Mouse (Mus musculus) heart, embryonic 16.5 days (tissue): ENCODE results near the gene Mecr. TPM values are rescaled to one million over a fixed set of nuclear protein-coding genes. Genes with fewer than 3 reads are reported as not detected.

Source experiments
- ATAC-seq: fragments of 200-750 bp; cut with Nextera tagmentation; replicated peaks from 2 replicates; pipeline ENCODE4 v1.8.0; 2017; ENCODE audit warnings: moderate number of reproducible peaks; ENCODE audit not compliant: insufficient read depth, low FRiP score; ENCODE audit errors: extremely low read depth
- H3K27ac ChIP-seq: fragments of 300-500 bp; sonication (generic); 2 replicates; pipeline ENCODE4 v1.5.1; 2014; ENCODE audit warnings: mild to moderate bottlenecking, low read length, control low read depth, moderate library complexity
- H3K27me3 ChIP-seq: fragments of 300-500 bp; sonication (generic); 2 replicates; pipeline ENCODE4 v1.6.1; 2014; ENCODE audit warnings: low read length, mixed read lengths; ENCODE audit not compliant: control insufficient read depth, insufficient read depth
- H3K36me3 ChIP-seq: fragments of 300-500 bp; sonication (generic); 2 replicates; pipeline ENCODE4 v1.6.1; 2014; ENCODE audit not compliant: control insufficient read depth, insufficient read depth
- H3K4me1 ChIP-seq: fragments of 300-500 bp; sonication (generic); 2 replicates; pipeline ENCODE4 v1.6.1; 2014; ENCODE audit warnings: low read length, mixed read lengths; ENCODE audit not compliant: control insufficient read depth, insufficient read depth
- H3K4me2 ChIP-seq: fragments of 300-500 bp; sonication (generic); 2 replicates; pipeline ENCODE4 v1.6.1; 2014; ENCODE audit warnings: low read depth, mild to moderate bottlenecking, control low read depth, low read length
- H3K4me3 ChIP-seq: fragments of 300-500 bp; sonication (generic); 2 replicates; pipeline ENCODE4 v1.5.1; 2014; ENCODE audit warnings: mild to moderate bottlenecking, control low read depth, low read length
- H3K9ac ChIP-seq: fragments of 300-500 bp; sonication (generic); 2 replicates; pipeline ENCODE4 v1.6.1; 2014; ENCODE audit warnings: low read length, control low read depth
- H3K9me3 ChIP-seq: fragments of 300-500 bp; sonication (generic); replicated peaks from 2 replicates; pipeline ENCODE4 v1.6.1; 2016; ENCODE audit warnings: low read length; ENCODE audit not compliant: control insufficient read depth
- WGBS: fragments of 180-500 bp; shearing (Covaris S2); extraction: QIAGEN DNeasy Blood & Tissue Kit; methylation state at CpG from one replicate; pipeline ENCODE4 v1.1.7; 2014; 5-methylcytosine and 5-hydroxymethylcytosine counted together
- polyA plus RNA-seq: library from polyadenylated mRNA; unstranded; fragments of >200 nt; fragmentation: Nextera tagmentation; extraction: Ambion mirVana; gene quantifications from 2 replicates; pipeline ENCODE4 v1.2.1, GENCODE M21; 2015

Gene Mecr
- polyA plus RNA-seq, 1 experiment from 2014 or later, result 45.6 TPM

- Histone ChIP-seq H3K27me3 (peaks cover 14% of the 10 kb centered on the region), H3K9ac (no peak overlapping the region), H3K4me2 (no peak overlapping the region), H3K27ac (no peak overlapping the region), H3K9me3 (peaks cover 5% of the 10 kb centered on the region), H3K4me3 (no peak overlapping the region), H3K4me1 (peaks cover 20% of the 10 kb centered on the region), H3K36me3 (no peaks in the 10 kb centered on the region; the same call in 1 of the 2 replicates)
- WGBS, result 59% methylated on average over 3 of the region's 5 CpGs
- no peak for ATAC-seq
Measured at GRCm38 (mm10) chr4:131911521-131911920, 68.3 kb downstream of the Mecr start.

GRCm38 (mm10) chr4:131913526-131913925, 70.3 kb downstream of the Mecr start:
- Histone ChIP-seq H3K4me1 (peaks cover 24% of the 10 kb centered on the region), H3K27me3 (peaks cover 14% of the 10 kb centered on the region), H3K9ac (no peak overlapping the region), H3K36me3 (no peaks in the 10 kb centered on the region), H3K4me3 (no peak overlapping the region), H3K27ac (no peak overlapping the region), H3K4me2 (no peak overlapping the region), H3K9me3 (no peaks in the 10 kb centered on the region)
- WGBS, result 66% methylated on average over 10 of the region's 10 CpGs
- no peak for ATAC-seq

- H3K9ac ChIP-seq, result no peak overlapping the region
- no peak overlapping the region for H3K4me3 ChIP-seq
- no peaks in the 10 kb centered on the region for H3K36me3 ChIP-seq
- no peak overlapping the region for H3K27ac ChIP-seq
- H3K4me2 ChIP-seq, result no peak overlapping the region
- peaks cover 30% of the 10 kb centered on the region for H3K4me1 ChIP-seq
- WGBS, result 31% methylated on average over 9 of the region's 9 CpGs
- H3K27me3 ChIP-seq, result peaks cover 14% of the 10 kb centered on the region
- H3K9me3 ChIP-seq, result no peaks in the 10 kb centered on the region
- no peak for ATAC-seq
Measured at GRCm38 (mm10) chr4:131914046-131914643, 70.9 kb downstream of the Mecr start.

GRCm38 (mm10) chr4:131914891-131915469, 71.7 kb downstream of the Mecr start:
- ATAC-seq, result no peak
- H3K9me3 ChIP-seq, result no peaks in the 10 kb centered on the region
- H3K27ac ChIP-seq, result no peak overlapping the region
- peaks cover 14% of the 10 kb centered on the region for H3K27me3 ChIP-seq
- H3K36me3 ChIP-seq, result no peaks in the 10 kb centered on the region
- peak overlapping the region; percentile 61 for H3K9ac ChIP-seq
- H3K4me3 ChIP-seq, result peak overlapping the region; percentile 40
- peaks cover 38% of the 10 kb centered on the region for H3K4me1 ChIP-seq
- 7% methylated on average over 31 of the region's 31 CpGs for WGBS
- H3K4me2 ChIP-seq, result peak overlapping the region; percentile 63

- Histone ChIP-seq H3K9ac (no peak overlapping the region), H3K4me3 (no peak overlapping the region), H3K4me1 (peaks cover 38% of the 10 kb centered on the region), H3K27ac (no peak overlapping the region), H3K4me2 (no peak overlapping the region), H3K27me3 (peaks cover 14% of the 10 kb centered on the region), H3K9me3 (no peaks in the 10 kb centered on the region), H3K36me3 (no peaks in the 10 kb centered on the region)
- no peak for ATAC-seq
- WGBS, result 42% methylated on average over 13 of the region's 13 CpGs
Measured at GRCm38 (mm10) chr4:131915821-131916328, 72.6 kb downstream of the Mecr start.

GRCm38 (mm10) chr4:131916425-131916824, 73.2 kb downstream of the Mecr start:
- WGBS, result 10% methylated on average over 15 of the region's 15 CpGs
- Histone ChIP-seq H3K27ac (no peak overlapping the region), H3K27me3 (peaks cover 14% of the 10 kb centered on the region), H3K36me3 (no peaks in the 10 kb centered on the region), H3K9ac (no peak overlapping the region), H3K4me3 (no peak overlapping the region), H3K4me2 (no peak overlapping the region), H3K4me1 (peaks cover 38% of the 10 kb centered on the region), H3K9me3 (no peaks in the 10 kb centered on the region)
- no peak for ATAC-seq

GRCm38 (mm10) chr4:131917010-131917555, 73.8 kb downstream of the Mecr start:
- Histone ChIP-seq H3K27ac (no peak overlapping the region), H3K4me1 (peaks cover 40% of the 10 kb centered on the region), H3K9me3 (no peaks in the 10 kb centered on the region), H3K4me2 (no peak overlapping the region), H3K4me3 (no peak overlapping the region), H3K36me3 (no peaks in the 10 kb centered on the region), H3K27me3 (peaks cover 14% of the 10 kb centered on the region), H3K9ac (no peak overlapping the region)
- no peak for ATAC-seq
- WGBS, result 76% methylated on average over 10 of the region's 10 CpGs

Other genes with a start within 250 kb of the Mecr start
- gene Ptpru, start 5.2 kb upstream of the Mecr start, polyA plus RNA-seq, result 1.5 and 2.4 TPM in 2 replicates
- gene Srsf4, start 30.1 kb downstream of the Mecr start, polyA plus RNA-seq, result 74.4 and 76.8 TPM in 2 replicates
- 0.30 and 0.56 TPM in 2 replicates for gene Tmem200b, start 78.3 kb downstream of the Mecr start, polyA plus RNA-seq
- 0.05 and 0.10 TPM in 2 replicates for gene Gm10300, start 231.2 kb downstream of the Mecr start, polyA plus RNA-seq
- gene Epb41, start 231.9 kb downstream of the Mecr start, polyA plus RNA-seq, result 67.4 and 68.6 TPM in 2 replicates